Mouse (Mus musculus) retina, embryonic 14.5 days (tissue): ENCODE data around the gene Med16.

ENCODE experiments used
- DNase-seq: peaks from one replicate; pipeline ENCODE4 v3.0.0-alpha.2; 2015; ENCODE audit warnings: low spot score

Gene Med16

DNA sequence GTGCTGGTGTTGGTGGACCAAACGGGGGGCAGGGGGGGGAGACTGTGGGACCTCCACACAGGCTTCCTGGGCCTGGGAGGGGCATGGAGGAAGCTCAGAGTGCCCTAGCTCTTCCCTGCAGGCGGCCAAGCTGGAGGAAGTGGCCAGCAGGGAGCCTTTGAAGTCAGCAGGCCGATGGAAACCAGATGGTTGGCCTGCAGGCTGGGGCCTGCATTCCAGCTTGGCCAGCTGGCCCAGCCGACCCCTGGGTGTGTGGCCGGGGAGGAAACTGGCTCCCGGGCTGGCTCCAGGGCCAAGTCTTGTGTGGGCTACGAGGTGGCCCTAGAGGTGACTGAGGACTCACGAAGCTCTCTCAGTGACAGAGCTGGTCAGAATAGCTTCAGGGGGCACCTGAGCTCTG lies 24.0 kb upstream of the Med16 start:
- no peak for DNase-seq

GRCm38 (mm10) chr10:79931797-79932196 lies 23.1 kb upstream of the Med16 start:
- DNase-seq = no peak

- no peak for DNase-seq
Observed at GRCm38 (mm10) chr10:79930826-79931186, 22.1 kb upstream of the Med16 start.

DNA sequence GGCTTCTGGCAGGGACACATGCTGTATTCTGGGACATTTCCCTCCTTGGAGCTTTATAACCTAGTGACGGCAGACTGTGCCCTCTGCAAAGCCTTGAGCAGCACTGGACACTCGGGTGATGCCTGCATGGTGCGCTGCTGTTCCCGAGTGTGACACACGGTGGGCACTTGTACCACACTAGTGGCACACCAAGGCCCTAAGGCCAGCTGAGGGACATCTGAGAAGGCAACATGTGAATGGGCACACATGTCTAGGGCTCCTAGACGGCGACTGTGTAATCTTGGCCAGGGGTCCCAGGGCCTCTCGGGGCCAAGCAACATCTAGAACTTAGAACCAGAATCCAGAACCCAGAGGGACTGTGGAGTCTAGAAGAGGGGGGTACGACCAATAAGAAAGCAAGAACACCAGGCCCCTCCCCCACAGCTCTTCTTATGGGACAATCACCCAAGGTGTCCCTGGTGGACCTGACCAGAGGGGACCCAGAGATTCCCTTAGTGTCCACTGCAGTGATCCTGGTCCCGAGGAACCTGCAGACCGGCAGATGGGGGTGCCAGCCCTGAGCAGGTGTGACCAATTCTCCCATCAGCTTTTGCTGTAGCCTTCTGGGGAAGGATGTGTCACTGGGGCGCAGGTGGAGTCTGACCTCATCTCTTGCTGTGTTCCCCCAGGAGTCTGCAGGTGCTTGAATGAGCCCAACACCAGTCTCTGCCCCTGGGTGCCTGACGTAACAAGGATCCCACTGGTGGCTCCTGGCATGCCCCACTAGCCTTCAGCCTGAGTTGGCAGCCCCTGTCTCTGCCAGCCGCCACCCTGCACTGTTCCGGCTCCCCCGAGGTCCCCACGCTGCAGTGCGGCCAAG lies 21.5 kb upstream of the Med16 start:
- no peak for DNase-seq

GRCm38 (mm10) chr10:79928907-79929701 lies 20.4 kb upstream of the Med16 start:
- no peak for DNase-seq

DNA sequence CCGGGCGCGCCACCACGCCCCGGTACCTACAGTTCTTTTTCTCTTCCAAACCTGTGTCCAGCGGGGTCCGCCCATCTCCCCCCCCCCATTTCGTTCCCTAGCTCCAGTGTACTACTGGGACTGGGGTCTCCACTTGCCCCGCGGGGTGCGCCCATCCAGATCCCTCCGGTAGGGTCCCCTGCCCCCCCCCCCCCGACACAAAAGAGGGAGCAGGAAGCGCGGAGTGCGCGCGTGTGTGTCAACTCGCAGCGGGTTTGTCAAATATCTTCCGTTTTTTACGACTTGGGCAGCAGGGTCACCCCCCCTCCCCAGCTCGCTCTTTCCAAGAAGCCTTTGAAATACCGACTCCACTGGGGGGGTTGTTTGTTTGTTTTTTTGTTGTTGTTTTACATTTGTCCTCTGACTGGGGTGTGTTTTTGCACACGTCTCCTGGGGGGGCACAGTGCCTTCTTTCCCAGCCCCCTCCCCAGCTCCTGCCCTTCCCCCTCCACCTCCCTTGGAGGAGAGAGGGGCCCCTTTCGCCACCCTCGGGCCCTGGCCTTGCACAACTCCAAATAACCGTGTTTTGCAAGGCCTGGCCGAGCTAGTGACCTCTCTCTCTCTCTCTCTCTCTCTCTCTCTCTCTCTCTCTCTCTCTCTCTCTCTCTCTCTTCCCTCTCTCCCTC lies 19.4 kb upstream of the Med16 start:
- DNase-seq = no peak

DNA sequence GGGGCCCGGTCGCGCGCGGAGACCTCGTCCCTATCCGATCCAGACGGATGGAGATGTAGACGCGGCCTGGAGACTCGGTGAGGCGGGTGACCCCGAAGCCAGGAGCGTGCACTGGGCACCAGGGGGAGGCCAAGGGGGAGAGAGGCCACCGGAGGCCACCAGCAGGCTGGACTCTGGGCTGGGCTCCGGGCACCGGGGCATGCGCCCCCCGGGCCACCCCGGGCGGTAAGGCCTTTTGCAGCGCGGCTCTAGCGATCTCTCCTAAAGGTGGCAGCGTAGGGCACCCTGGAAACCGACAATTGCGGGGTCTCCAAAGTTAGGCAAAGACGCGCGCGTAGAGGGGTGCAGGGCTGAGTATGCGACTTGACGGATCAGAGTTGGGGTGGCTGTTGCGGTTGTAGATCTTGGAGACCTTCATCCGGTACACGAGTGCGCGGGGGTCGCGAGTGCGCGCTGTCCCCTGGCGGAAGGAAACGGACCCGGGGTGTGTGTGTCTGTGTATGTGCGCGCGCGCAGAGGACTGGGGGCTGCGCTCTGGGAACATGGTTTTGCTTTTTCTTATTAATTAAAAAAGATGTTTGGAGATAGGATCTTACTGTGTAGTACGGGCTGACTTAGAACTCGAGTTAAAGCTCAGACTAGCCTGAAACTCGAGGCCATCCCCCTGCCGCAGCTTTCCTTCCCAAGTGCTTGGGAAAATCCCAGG lies 18.8 kb upstream of the Med16 start:
- DNase-seq = peak; percentile 66

DNA sequence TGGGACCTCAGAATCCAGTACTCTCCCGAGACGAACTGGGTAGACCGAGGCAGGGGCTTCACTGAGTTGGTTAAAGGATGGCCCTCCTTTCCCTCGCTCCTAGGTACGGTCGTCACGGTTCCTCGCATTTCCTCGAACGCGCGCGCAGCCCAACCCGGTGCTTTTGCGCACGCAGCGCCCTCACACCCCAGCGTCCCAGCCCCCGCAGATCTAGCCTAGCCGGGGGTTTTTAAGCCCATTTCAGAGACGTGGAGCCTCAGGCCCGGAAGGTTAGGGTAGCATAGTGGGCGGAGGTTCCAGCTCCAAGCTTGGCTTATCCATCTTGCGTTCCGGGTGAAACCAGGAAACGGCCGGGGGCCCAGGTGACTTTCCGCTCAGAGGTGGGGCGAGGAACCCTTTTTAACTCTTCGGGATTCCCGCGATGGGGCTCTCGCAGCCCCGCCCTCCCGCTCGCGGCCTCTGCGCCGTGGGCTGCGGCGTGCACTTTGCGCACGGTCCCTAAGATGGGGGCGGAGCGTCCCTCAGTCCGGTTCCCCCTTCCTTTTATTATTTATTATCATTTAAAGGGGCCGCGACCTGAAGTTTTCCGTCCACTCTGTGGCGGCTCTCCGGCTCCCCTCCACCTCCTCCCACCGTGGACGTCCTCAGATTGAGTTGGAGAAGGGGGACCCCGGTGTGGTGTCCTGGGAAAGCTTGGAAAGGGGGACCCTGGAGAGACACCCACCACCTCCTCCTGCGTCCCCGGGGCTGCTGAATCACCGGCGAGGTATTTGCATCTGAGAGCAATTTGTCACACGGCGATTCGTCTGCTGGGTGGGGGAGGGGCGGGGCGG lies 18.0 kb upstream of the Med16 start, which contains the start of gene Arid3a:
Arid3a (plus strand) TSS at position 553 of the 833 bp plus-strand sequence.
- peak; percentile 94 for DNase-seq

DNA sequence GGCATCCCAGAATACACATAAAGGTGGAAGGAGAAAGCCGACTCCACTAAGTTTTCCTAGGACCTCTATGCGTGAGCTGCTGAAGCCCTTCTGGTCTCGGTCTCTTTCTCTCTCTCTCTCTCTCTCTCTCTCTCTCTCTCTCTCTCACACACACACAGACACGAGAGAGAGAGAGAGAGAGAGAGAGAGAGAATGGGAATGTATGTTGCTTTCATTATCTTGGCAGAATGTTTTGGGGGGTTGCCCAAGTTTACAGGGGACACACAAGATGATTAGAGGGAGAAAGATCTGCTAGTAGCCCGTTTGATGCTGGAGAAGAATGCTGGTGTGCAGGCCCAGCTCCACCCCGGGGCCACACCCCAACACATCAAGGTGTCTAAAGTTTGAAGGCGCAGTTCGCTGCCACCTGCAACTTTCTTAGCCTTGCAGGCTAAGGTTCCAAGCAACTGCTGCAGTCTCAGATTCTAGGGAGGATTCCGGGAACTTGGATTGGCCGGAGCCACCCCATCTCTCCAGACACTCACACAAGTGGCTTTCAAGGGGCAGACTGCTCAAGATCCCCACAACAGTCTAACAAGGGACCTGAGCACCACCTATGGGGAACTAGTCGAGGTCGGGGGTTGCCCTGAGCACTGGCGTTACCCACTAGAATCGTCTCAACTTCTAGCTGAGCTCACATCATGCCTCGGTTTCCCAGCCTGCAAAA lies 17.2 kb upstream of the Med16 start:
- no peak for DNase-seq

GRCm38 (mm10) chr10:79924998-79925784 lies 16.5 kb upstream of the Med16 start:
- DNase-seq = peak; percentile 93

DNA sequence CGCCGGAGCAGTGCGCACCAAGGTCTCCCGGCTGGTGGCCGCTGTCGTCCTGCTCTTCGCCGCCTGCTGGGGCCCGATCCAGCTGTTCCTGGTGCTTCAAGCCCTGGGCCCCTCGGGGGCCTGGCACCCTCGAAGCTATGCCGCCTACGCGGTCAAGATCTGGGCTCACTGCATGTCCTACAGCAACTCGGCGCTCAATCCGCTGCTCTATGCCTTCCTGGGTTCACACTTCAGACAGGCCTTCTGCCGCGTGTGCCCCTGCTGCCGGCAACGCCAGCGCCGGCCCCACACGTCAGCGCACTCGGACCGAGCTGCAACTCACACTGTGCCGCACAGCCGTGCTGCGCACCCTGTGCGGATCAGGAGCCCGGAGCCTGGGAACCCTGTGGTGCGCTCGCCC lies 12.8 kb upstream of the Med16 start:
- peak; percentile 47 for DNase-seq

- DNase-seq = peak; percentile 47
Observed at GRCm38 (mm10) chr10:79920958-79921535, 12.3 kb upstream of the Med16 start, which contains the start of gene R3hdm4. Gene R3hdm4 (minus strand): TSS chr10:79921208.

- peak; percentile 50 for DNase-seq
Observed at GRCm38 (mm10) chr10:79920056-79920890, 11.6 kb upstream of the Med16 start.

DNA sequence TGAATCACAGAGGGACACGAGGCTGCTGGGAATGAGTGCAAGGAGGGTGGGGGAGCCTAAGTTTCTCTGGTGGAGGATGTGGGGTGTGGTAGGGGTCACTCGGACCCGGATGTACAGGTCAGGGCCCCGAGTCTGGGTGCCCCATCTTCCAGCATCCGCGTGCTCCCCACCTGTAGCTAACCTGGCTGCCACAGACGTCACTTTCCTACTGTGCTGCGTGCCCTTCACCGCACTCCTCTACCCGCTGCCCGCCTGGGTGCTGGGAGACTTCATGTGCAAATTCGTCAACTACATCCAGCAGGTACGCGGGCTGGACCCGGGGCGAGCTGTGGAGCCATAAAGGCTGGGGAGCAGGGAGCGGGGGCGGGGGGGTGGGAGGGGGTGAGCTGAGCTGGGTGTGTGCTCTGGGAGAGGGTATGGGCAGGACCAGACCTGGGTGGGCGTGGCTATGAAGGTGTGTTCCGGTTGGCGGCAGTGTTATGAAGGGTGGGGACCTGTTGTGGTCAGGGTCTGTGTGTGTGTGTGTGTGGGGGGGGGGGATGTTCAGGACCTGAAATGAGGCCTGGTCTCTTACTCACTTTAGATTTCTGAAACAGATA lies 10.6 kb upstream of the Med16 start:
- DNase-seq = no peak

DNA sequence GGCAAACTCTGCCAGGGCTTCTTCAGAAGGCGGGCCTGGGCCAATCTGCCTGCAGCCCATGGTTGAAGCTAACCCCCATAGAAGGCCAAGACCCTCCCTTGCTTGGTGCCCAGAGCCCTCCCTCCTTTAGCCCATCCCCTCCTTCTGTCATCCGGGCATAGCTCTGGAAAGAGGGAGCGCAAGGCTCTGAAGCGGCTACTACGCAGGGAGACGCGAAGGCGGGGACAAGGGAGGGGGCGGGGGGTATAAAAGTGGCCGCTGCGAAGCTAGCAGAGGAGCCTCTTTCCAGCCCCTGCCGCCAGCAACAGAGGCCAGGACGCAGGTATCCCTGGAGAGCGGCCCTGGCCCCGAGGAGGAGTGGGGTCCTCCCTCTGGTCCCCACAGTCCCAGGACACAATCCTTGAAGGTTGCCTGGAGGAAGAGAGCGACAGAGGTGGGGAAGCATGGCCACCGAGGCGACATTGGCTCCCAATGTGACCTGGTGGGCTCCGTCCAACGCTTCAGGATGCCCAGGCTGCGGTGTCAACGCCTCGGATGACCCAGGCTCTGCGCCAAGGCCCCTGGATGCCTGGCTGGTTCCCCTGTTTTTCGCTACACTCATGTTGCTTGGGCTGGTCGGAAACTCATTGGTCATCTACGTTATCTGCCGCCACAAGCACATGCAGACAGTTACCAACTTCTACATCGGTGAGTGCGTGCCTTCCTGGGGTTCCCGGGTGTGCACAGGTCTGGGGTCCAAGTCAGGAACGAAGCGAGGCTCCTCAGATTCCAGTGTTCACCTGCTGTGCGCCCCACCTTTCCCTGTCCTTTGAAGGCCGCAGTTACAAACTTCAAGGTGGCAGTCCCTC lies 9.7 kb upstream of the Med16 start:
- peak; percentile 42 for DNase-seq

- no peak for DNase-seq
Observed at GRCm38 (mm10) chr10:79917532-79918100, 8.9 kb upstream of the Med16 start.
